Mouse (Mus musculus) testis, adult 2 months (tissue): ENCODE measurements at regions not wholly inside any gene's neighbourhood (a gene's known extent, or its start where the extent isn't known, plus 50 kb on each side); places are given as distances from the start of the nearest gene placed in this dataset.

Experiments
- CTCF ChIP-seq: fragments of 200-500 bp; IDR thresholded peaks from 2 replicates; pipeline ENCODE4 v1.5.1; 2012; ENCODE audit warnings: low read depth, mild to moderate bottlenecking, inconsistent platforms, low read length, moderate library complexity; ENCODE audit not compliant: control insufficient read depth, insufficient read depth, insufficient replicate concordance
- POLR2A ChIP-seq: fragments of 200-500 bp; IDR thresholded peaks from 2 replicates; pipeline ENCODE4 v1.6.1; 2012; ENCODE audit warnings: low read depth, mild to moderate bottlenecking, inconsistent platforms, low read length, moderate library complexity; ENCODE audit not compliant: control insufficient read depth

DNA sequence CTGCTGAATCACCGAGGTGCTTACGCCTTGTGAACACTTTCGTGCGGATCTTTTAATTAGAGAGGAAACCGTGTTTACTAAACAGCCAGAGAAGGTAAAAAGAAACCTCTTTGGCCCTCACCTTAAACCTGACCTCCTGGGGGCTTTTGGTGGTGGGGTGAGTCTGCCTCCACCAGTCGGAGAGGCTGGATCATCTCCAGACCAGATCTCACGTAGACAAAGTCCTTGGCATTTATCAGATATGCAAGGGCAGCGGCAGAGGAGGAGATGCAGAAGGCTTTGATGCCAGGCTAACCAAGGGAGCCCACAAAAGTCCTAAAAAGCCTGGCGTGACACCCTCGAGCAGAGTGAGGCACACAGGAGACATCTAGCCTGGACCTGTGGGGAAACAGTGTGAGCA, 76.7 kb downstream of the Vegfa start:
- TF ChIP-seq CTCF, result no peak
- TF ChIP-seq POLR2A, result no peak
